21 mouse cellular contexts compared by ENCODE assay signal in genomic region chr4:127365834-127366233, GRCm38 (mm10). TPM values are rescaled to one million over a fixed set of nuclear protein-coding genes. Genes with fewer than 3 reads are reported as not detected.
DNase-seq lines count a peak whose midpoint lies in the region; ATAC-seq and TF ChIP-seq lines count a peak whose summit lies in the region.
"Had no signal": no experiment of that assay in that cellular context is flagged by ENCODE, and none has a peak within 500 bp of the region (broad histone marks: within the 10 kb centered on the region; RNA-seq: fewer than 3 reads in every experiment).

No protein-coding gene starts in this region.

- peak overlapping the region; percentile 68 for H3K27ac ChIP-seq in heart, embryonic 10.5 days
- H3K27ac ChIP-seq in hindbrain, embryonic 15.5 days (replicated peaks) = no peak overlapping the region
- H3K27ac ChIP-seq in midbrain, embryonic 15.5 days = no peak overlapping the region
- H3K27ac ChIP-seq: embryonic facial prominence, embryonic 12.5 days; forebrain, embryonic 12.5 days had no signal

- H3K27me3 ChIP-seq in heart, embryonic 10.5 days (ENCODE audit: insufficient read depth, poor library complexity, severe bottlenecking) = peaks cover 8% of the 10 kb centered on the region; the same call in 1 of the 2 replicates
- peaks cover 4% of the 10 kb centered on the region; the same call in 1 of the 2 replicates for H3K27me3 ChIP-seq in E14TG2a.4 (ENCODE audit: insufficient read depth, low read length)
- H3K27me3 ChIP-seq in hindbrain, embryonic 15.5 days = no peaks in the 10 kb centered on the region
- H3K27me3 ChIP-seq in midbrain, embryonic 15.5 days (replicated peaks) = no peaks in the 10 kb centered on the region

- H3K4me3 ChIP-seq in heart, embryonic 10.5 days = no peak overlapping the region
- peak overlapping the region; percentile 50 for H3K4me3 ChIP-seq in E14TG2a.4 (replicated peaks; ENCODE audit: low read length)
- H3K4me3 ChIP-seq in hindbrain, embryonic 15.5 days = no peak overlapping the region
- H3K4me3 ChIP-seq in midbrain, embryonic 15.5 days = no peak overlapping the region
- H3K4me3 ChIP-seq: embryonic facial prominence, embryonic 12.5 days; forebrain, embryonic 12.5 days; heart, embryonic 12.5 days had no signal

- no peak for TF ChIP-seq CTCF in E14TG2a.4 (conservative IDR thresholded peaks at IDR 0.05; ENCODE audit: low read length)

- peaks cover 38% of the 10 kb centered on the region for H3K4me1 ChIP-seq in heart, embryonic 10.5 days
- H3K4me1 ChIP-seq in E14TG2a.4 (replicated peaks; ENCODE audit: low read depth, low read length) = peaks cover 91% of the 10 kb centered on the region
- H3K4me1 ChIP-seq in hindbrain, embryonic 15.5 days (replicated peaks) = peaks cover 20% of the 10 kb centered on the region
- H3K4me1 ChIP-seq in midbrain, embryonic 15.5 days = peaks cover 18% of the 10 kb centered on the region

- WGBS in heart, embryonic 10.5 days = 10% methylated on average over 4 of the region's 4 CpGs
- 22% methylated on average over 4 of the region's 4 CpGs for WGBS in hindbrain, embryonic 15.5 days
- 10% methylated on average over 4 of the region's 4 CpGs for WGBS in midbrain, embryonic 15.5 days

- ATAC-seq in hindbrain, embryonic 15.5 days (ENCODE audit: low FRiP score, low read depth) = 0 out of 2 replicates have a peak, but pooled peaks have one; percentile 35
- ATAC-seq in midbrain, embryonic 15.5 days (replicated peaks) = 0 out of 2 replicates have a peak, but pooled peaks have one; percentile 35
- ATAC-seq: activated CD4-positive, CD25-positive, alpha-beta regulatory T cell, adult 4 months had no signal

- no peak for DNase-seq in heart, embryonic 10.5 days (ENCODE audit: low spot score)
- DNase-seq in heart, postnatal 4 days = no peak
- no peak for DNase-seq in right cerebral cortex, postnatal 14 days
- no peak for DNase-seq in ovary, postnatal 14 days (ENCODE audit: low spot score)
- DNase-seq in kidney, postnatal 14 days = no peak
- DNase-seq: cerebellum, postnatal 36 days; gastrocnemius, postnatal 25 days; kidney, adult 2 months; liver; lung, adult 2 months; lung, postnatal 4 days; thymus, adult 18-20 months had no signal

- H3K9me3 ChIP-seq in heart, embryonic 10.5 days = no peaks in the 10 kb centered on the region
- no peaks in the 10 kb centered on the region for H3K9me3 ChIP-seq in E14TG2a.4 (ENCODE audit: low read length)
- H3K9me3 ChIP-seq in hindbrain, embryonic 15.5 days = no peaks in the 10 kb centered on the region
- no peaks in the 10 kb centered on the region for H3K9me3 ChIP-seq in midbrain, embryonic 15.5 days
- H3K9me3 ChIP-seq: embryonic facial prominence, embryonic 12.5 days; forebrain, embryonic 12.5 days; heart, embryonic 12.5 days had no signal

- H3K9ac ChIP-seq in hindbrain, embryonic 15.5 days = no peak overlapping the region
- no peak overlapping the region for H3K9ac ChIP-seq in midbrain, embryonic 15.5 days
- H3K9ac ChIP-seq: embryonic facial prominence, embryonic 12.5 days; forebrain, embryonic 12.5 days; heart, embryonic 12.5 days had no signal

- H3K36me3 ChIP-seq in heart, embryonic 10.5 days = no peaks in the 10 kb centered on the region
- no peaks in the 10 kb centered on the region for H3K36me3 ChIP-seq in E14TG2a.4 (ENCODE audit: insufficient read depth, low read length)
- H3K36me3 ChIP-seq in hindbrain, embryonic 15.5 days = no peaks in the 10 kb centered on the region
- H3K36me3 ChIP-seq in midbrain, embryonic 15.5 days (replicated peaks) = no peaks in the 10 kb centered on the region
- H3K36me3 ChIP-seq: embryonic facial prominence, embryonic 12.5 days; forebrain, embryonic 12.5 days; heart, embryonic 12.5 days had no signal

- H3K4me2 ChIP-seq in hindbrain, embryonic 15.5 days = no peak overlapping the region
- no peak overlapping the region for H3K4me2 ChIP-seq in midbrain, embryonic 15.5 days
- H3K4me2 ChIP-seq: embryonic facial prominence, embryonic 12.5 days; forebrain, embryonic 12.5 days; heart, embryonic 12.5 days had no signal

RNA-seq across cellular contexts. Expression of gene Gjb5, which starts 7.9 kb away (rescaled TPM):
- polyA plus RNA-seq in heart, embryonic 10.5 days (2016; fragmentation: Nextera tagmentation; extraction: Ambion mirVana) = 0.58 and 1.8 TPM in 2 replicates
- total RNA-seq in heart, postnatal 4 days (2021) = under 1 TPM; 0.50 to 0.54 TPM
- 0.12 and 0.24 TPM in 2 replicates for polyA plus RNA-seq in hindbrain, embryonic 15.5 days (2015; fragmentation: Nextera tagmentation; extraction: Ambion mirVana)
- 0.10 and 0.13 TPM in 2 replicates for polyA plus RNA-seq in midbrain, embryonic 15.5 days (2015; fragmentation: Nextera tagmentation; extraction: Ambion mirVana)
- total RNA-seq: layer of hippocampus, adult 18-20 months; left cerebral cortex, adult 18-20 months had no signal
- polyA plus RNA-seq: activated CD4-positive, CD25-positive, alpha-beta regulatory T cell, adult 4 months; forebrain, embryonic 12.5 days had no signal

RNA-seq across cellular contexts. Expression of gene Gjb4, which starts 12.0 kb away (rescaled TPM):
- polyA plus RNA-seq in heart, embryonic 10.5 days (2016; fragmentation: Nextera tagmentation; extraction: Ambion mirVana) = not detected in 2 replicates
- not detected for total RNA-seq in heart, postnatal 4 days (2021)
- polyA plus RNA-seq in hindbrain, embryonic 15.5 days (2015; fragmentation: Nextera tagmentation; extraction: Ambion mirVana) = not detected in 2 replicates
- polyA plus RNA-seq in midbrain, embryonic 15.5 days (2015; fragmentation: Nextera tagmentation; extraction: Ambion mirVana) = 0.11 and 0.15 TPM in 2 replicates
- total RNA-seq: gastrocnemius, postnatal 25 days; layer of hippocampus, adult 18-20 months; left cerebral cortex, adult 18-20 months had no signal
- polyA plus RNA-seq: activated CD4-positive, CD25-positive, alpha-beta regulatory T cell, adult 4 months; embryonic facial prominence, embryonic 12.5 days; forebrain, embryonic 12.5 days; heart, embryonic 12.5 days had no signal

RNA-seq across cellular contexts. Expression of gene Gjb3, which starts 35.2 kb away (rescaled TPM):
- polyA plus RNA-seq in heart, embryonic 10.5 days (2016; fragmentation: Nextera tagmentation; extraction: Ambion mirVana) = 0.90 and 3.2 TPM in 2 replicates
- total RNA-seq in heart, postnatal 4 days (2021) = under 1 TPM in 1 of 2 experiments, not detected in 1; 0.43 TPM
- polyA plus RNA-seq in hindbrain, embryonic 15.5 days (2015; fragmentation: Nextera tagmentation; extraction: Ambion mirVana) = 0.14 and 0.18 TPM in 2 replicates
- polyA plus RNA-seq in midbrain, embryonic 15.5 days (2015; fragmentation: Nextera tagmentation; extraction: Ambion mirVana) = 0.17 TPM in 1 of 2 replicates, not detected in the other
- total RNA-seq: gastrocnemius, postnatal 25 days had no signal
- polyA plus RNA-seq: activated CD4-positive, CD25-positive, alpha-beta regulatory T cell, adult 4 months; heart, embryonic 12.5 days had no signal

RNA-seq across cellular contexts. Expression of gene Gja4, which starts 52.0 kb away (rescaled TPM):
- 32.7 and 48.8 TPM in 2 replicates for polyA plus RNA-seq in heart, embryonic 10.5 days (2016; fragmentation: Nextera tagmentation; extraction: Ambion mirVana)
- 10 to 100 TPM; 25.3 to 27.4 TPM for total RNA-seq in heart, postnatal 4 days (2021)
- 20.9 and 23.2 TPM in 2 replicates for polyA plus RNA-seq in hindbrain, embryonic 15.5 days (2015; fragmentation: Nextera tagmentation; extraction: Ambion mirVana)
- polyA plus RNA-seq in midbrain, embryonic 15.5 days (2015; fragmentation: Nextera tagmentation; extraction: Ambion mirVana) = 21.0 and 23.1 TPM in 2 replicates
- polyA plus RNA-seq: activated CD4-positive, CD25-positive, alpha-beta regulatory T cell, adult 4 months had no signal
